Mouse (Mus musculus): ENCODE results near the gene Polr2e. TPM values are rescaled to one million over a fixed set of nuclear protein-coding genes. Genes with fewer than 3 reads are reported as not detected.

Polr2e gene
- 65.7 TPM for polyA plus RNA-seq (2014; fragmentation: Illumina TruSeq; extraction: RNeasy Lipid Tissue Mini Kit (QIAGEN cat#74804); ENCODE audit: low read depth, low replicate concordance)

GRCm38 (mm10) chr10:80039559-80039979 is at the start of gene Polr2e:
Polr2e (minus strand) TSS chr10:80039795.

GRCm38 (mm10) chr10:80047041-80047565 is 7.5 kb upstream of the Polr2e start, which contains the start of gene Gpx4:
Gpx4 (plus strand) TSS chr10:80047166.

GRCm38 (mm10) chr10:80016511-80016910 is 23.1 kb downstream of the Polr2e start, which contains the start of gene Arhgap45:
Arhgap45 (plus strand) TSS chr10:80016653.

GRCm38 (mm10) chr10:79996272-79997033 is 43.1 kb downstream of the Polr2e start, which contains the start of gene Abca7:
Abca7 (plus strand) TSS chr10:79996494.

GRCm38 (mm10) chr10:79988506-79989271 is 50.9 kb downstream of the Polr2e start, which contains the start of gene Cnn2:
Cnn2 (plus strand) TSS chr10:79988584.

Other genes starting within 250 kb of the Polr2e start
- not detected for gene Prss57, start 248.8 kb downstream of the Polr2e start, polyA plus RNA-seq (2014; fragmentation: Illumina TruSeq; extraction: RNeasy Lipid Tissue Mini Kit (QIAGEN cat#74804); ENCODE audit: low read depth, low replicate concordance)
- gene Palm, start 246.2 kb downstream of the Polr2e start, polyA plus RNA-seq (2014; fragmentation: Illumina TruSeq; extraction: RNeasy Lipid Tissue Mini Kit (QIAGEN cat#74804); ENCODE audit: low read depth, low replicate concordance) = 60.4 TPM
- gene Misp, start 218.8 kb downstream of the Polr2e start, polyA plus RNA-seq (2014; fragmentation: Illumina TruSeq; extraction: RNeasy Lipid Tissue Mini Kit (QIAGEN cat#74804); ENCODE audit: low read depth, low replicate concordance) = 1.5 TPM
- 149 TPM for gene Ptbp1, start 185.4 kb downstream of the Polr2e start, polyA plus RNA-seq (2014; fragmentation: Illumina TruSeq; extraction: RNeasy Lipid Tissue Mini Kit (QIAGEN cat#74804); ENCODE audit: low read depth, low replicate concordance)
- 14.3 TPM for gene Prtn3, start 165.3 kb downstream of the Polr2e start, polyA plus RNA-seq (2014; fragmentation: Illumina TruSeq; extraction: RNeasy Lipid Tissue Mini Kit (QIAGEN cat#74804); ENCODE audit: low read depth, low replicate concordance)
- gene Plppr3, start 165.2 kb downstream of the Polr2e start, polyA plus RNA-seq (2014; fragmentation: Illumina TruSeq; extraction: RNeasy Lipid Tissue Mini Kit (QIAGEN cat#74804); ENCODE audit: low read depth, low replicate concordance) = 7.2 TPM
- 0.67 TPM for gene Elane, start 153.5 kb downstream of the Polr2e start, polyA plus RNA-seq (2014; fragmentation: Illumina TruSeq; extraction: RNeasy Lipid Tissue Mini Kit (QIAGEN cat#74804); ENCODE audit: low read depth, low replicate concordance)
- 6,422 TPM for gene Cfd, start 148.9 kb downstream of the Polr2e start, polyA plus RNA-seq (2014; fragmentation: Illumina TruSeq; extraction: RNeasy Lipid Tissue Mini Kit (QIAGEN cat#74804); ENCODE audit: low read depth, low replicate concordance)
- gene Med16, start 130.9 kb downstream of the Polr2e start, polyA plus RNA-seq (2014; fragmentation: Illumina TruSeq; extraction: RNeasy Lipid Tissue Mini Kit (QIAGEN cat#74804); ENCODE audit: low read depth, low replicate concordance) = 25.6 TPM
- gene Gm26602, start 128.9 kb downstream of the Polr2e start, polyA plus RNA-seq (2014; fragmentation: Illumina TruSeq; extraction: RNeasy Lipid Tissue Mini Kit (QIAGEN cat#74804); ENCODE audit: low read depth, low replicate concordance) = not detected
- 2.7 TPM for gene Kiss1r, start 122.8 kb downstream of the Polr2e start, polyA plus RNA-seq (2014; fragmentation: Illumina TruSeq; extraction: RNeasy Lipid Tissue Mini Kit (QIAGEN cat#74804); ENCODE audit: low read depth, low replicate concordance)
- 81.2 TPM for gene R3hdm4, start 118.6 kb downstream of the Polr2e start, polyA plus RNA-seq (2014; fragmentation: Illumina TruSeq; extraction: RNeasy Lipid Tissue Mini Kit (QIAGEN cat#74804); ENCODE audit: low read depth, low replicate concordance)
- 4.9 TPM for gene Arid3a, start 112.8 kb downstream of the Polr2e start, polyA plus RNA-seq (2014; fragmentation: Illumina TruSeq; extraction: RNeasy Lipid Tissue Mini Kit (QIAGEN cat#74804); ENCODE audit: low read depth, low replicate concordance)
- 22.5 TPM for gene Wdr18, start 79.6 kb downstream of the Polr2e start, polyA plus RNA-seq (2014; fragmentation: Illumina TruSeq; extraction: RNeasy Lipid Tissue Mini Kit (QIAGEN cat#74804); ENCODE audit: low read depth, low replicate concordance)
- gene Grin3b, start 69.1 kb downstream of the Polr2e start, polyA plus RNA-seq (2014; fragmentation: Illumina TruSeq; extraction: RNeasy Lipid Tissue Mini Kit (QIAGEN cat#74804); ENCODE audit: low read depth, low replicate concordance) = not detected
- gene Tmem259, start 55.5 kb downstream of the Polr2e start, polyA plus RNA-seq (2014; fragmentation: Illumina TruSeq; extraction: RNeasy Lipid Tissue Mini Kit (QIAGEN cat#74804); ENCODE audit: low read depth, low replicate concordance) = 86.6 TPM
- 46.6 TPM for gene Cnn2, start 51.2 kb downstream of the Polr2e start, polyA plus RNA-seq (2014; fragmentation: Illumina TruSeq; extraction: RNeasy Lipid Tissue Mini Kit (QIAGEN cat#74804); ENCODE audit: low read depth, low replicate concordance)
- gene Abca7, start 43.3 kb downstream of the Polr2e start, polyA plus RNA-seq (2014; fragmentation: Illumina TruSeq; extraction: RNeasy Lipid Tissue Mini Kit (QIAGEN cat#74804); ENCODE audit: low read depth, low replicate concordance) = 3.8 TPM
- 13.2 TPM for gene Arhgap45, start 23.1 kb downstream of the Polr2e start, polyA plus RNA-seq (2014; fragmentation: Illumina TruSeq; extraction: RNeasy Lipid Tissue Mini Kit (QIAGEN cat#74804); ENCODE audit: low read depth, low replicate concordance)
- gene Gpx4, start 7.4 kb upstream of the Polr2e start, polyA plus RNA-seq (2014; fragmentation: Illumina TruSeq; extraction: RNeasy Lipid Tissue Mini Kit (QIAGEN cat#74804); ENCODE audit: low read depth, low replicate concordance) = 681 TPM
- 17.9 TPM for gene Sbno2, start 65.8 kb upstream of the Polr2e start, polyA plus RNA-seq (2014; fragmentation: Illumina TruSeq; extraction: RNeasy Lipid Tissue Mini Kit (QIAGEN cat#74804); ENCODE audit: low read depth, low replicate concordance)
- gene Stk11, start 76.0 kb upstream of the Polr2e start, polyA plus RNA-seq (2014; fragmentation: Illumina TruSeq; extraction: RNeasy Lipid Tissue Mini Kit (QIAGEN cat#74804); ENCODE audit: low read depth, low replicate concordance) = 82.1 TPM
- gene Atp5d, start 98.8 kb upstream of the Polr2e start, polyA plus RNA-seq (2014; fragmentation: Illumina TruSeq; extraction: RNeasy Lipid Tissue Mini Kit (QIAGEN cat#74804); ENCODE audit: low read depth, low replicate concordance) = 268 TPM
- gene Cbarp, start 101.0 kb upstream of the Polr2e start, polyA plus RNA-seq (2014; fragmentation: Illumina TruSeq; extraction: RNeasy Lipid Tissue Mini Kit (QIAGEN cat#74804); ENCODE audit: low read depth, low replicate concordance) = 29.3 TPM
- 28.1 TPM for gene Midn, start 108.5 kb upstream of the Polr2e start, polyA plus RNA-seq (2014; fragmentation: Illumina TruSeq; extraction: RNeasy Lipid Tissue Mini Kit (QIAGEN cat#74804); ENCODE audit: low read depth, low replicate concordance)
- 219 TPM for gene Cirbp, start 126.2 kb upstream of the Polr2e start, polyA plus RNA-seq (2014; fragmentation: Illumina TruSeq; extraction: RNeasy Lipid Tissue Mini Kit (QIAGEN cat#74804); ENCODE audit: low read depth, low replicate concordance)
- gene 1600002K03Rik, start 133.1 kb upstream of the Polr2e start, polyA plus RNA-seq (2014; fragmentation: Illumina TruSeq; extraction: RNeasy Lipid Tissue Mini Kit (QIAGEN cat#74804); ENCODE audit: low read depth, low replicate concordance) = 19.9 TPM
- 1.4 TPM for gene Efna2, start 139.7 kb upstream of the Polr2e start, polyA plus RNA-seq (2014; fragmentation: Illumina TruSeq; extraction: RNeasy Lipid Tissue Mini Kit (QIAGEN cat#74804); ENCODE audit: low read depth, low replicate concordance)
- 56.7 TPM for gene Mum1, start 186.6 kb upstream of the Polr2e start, polyA plus RNA-seq (2014; fragmentation: Illumina TruSeq; extraction: RNeasy Lipid Tissue Mini Kit (QIAGEN cat#74804); ENCODE audit: low read depth, low replicate concordance)
- 123 TPM for gene Ndufs7, start 209.3 kb upstream of the Polr2e start, polyA plus RNA-seq (2014; fragmentation: Illumina TruSeq; extraction: RNeasy Lipid Tissue Mini Kit (QIAGEN cat#74804); ENCODE audit: low read depth, low replicate concordance)
- 196 TPM for gene Gamt, start 221.2 kb upstream of the Polr2e start, polyA plus RNA-seq (2014; fragmentation: Illumina TruSeq; extraction: RNeasy Lipid Tissue Mini Kit (QIAGEN cat#74804); ENCODE audit: low read depth, low replicate concordance)
- 85.8 TPM for gene Dazap1, start 221.7 kb upstream of the Polr2e start, polyA plus RNA-seq (2014; fragmentation: Illumina TruSeq; extraction: RNeasy Lipid Tissue Mini Kit (QIAGEN cat#74804); ENCODE audit: low read depth, low replicate concordance)

All from adipose tissue, adult 10 weeks (tissue).